Comparison of ENCODE assay signal across 20 mouse cellular contexts in the genomic region with DNA sequence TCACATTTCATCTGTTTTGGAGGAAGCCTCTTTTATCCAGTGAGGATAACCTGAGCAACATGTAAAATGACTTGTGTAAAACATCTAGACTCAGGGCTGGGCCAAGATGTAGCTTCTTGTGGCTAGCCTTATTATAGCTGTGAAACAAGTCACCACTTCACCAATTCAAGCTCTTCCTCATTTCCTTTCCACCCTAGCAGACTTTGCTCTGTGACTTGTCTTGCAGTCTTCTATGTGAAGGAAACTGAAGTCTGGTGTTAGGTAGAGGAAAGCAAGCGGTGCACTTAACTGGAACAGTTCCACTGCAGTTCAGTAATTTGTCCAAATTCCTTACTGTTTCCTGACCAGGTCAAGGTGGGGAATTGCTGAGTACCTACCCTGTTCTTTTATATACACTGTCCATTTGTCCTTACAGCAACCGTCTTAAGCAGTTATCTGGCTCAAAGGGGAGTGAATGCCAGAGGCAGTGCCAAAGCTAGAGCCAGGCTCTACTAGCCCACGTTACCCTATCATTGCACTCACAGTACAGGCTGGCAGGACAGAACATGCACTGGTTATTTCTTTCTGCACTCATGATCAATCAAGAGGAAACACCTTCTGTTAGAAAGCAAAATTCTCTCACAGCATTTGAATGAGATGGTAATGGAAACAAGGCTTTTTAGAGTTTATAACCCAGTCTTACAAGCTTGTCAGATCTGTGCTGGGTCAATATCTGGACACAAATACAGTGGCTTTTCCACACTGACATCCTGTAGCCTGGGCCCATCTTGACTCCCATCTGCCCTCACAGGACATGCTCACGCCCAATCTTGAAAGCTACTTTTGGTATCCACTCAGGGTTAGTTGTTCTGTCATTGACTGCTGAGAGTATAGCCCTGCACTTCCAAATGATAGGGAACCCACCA. TPM values are rescaled to one million over a fixed set of nuclear protein-coding genes. Genes with fewer than 3 reads are reported as not detected.
"Had no signal": no experiment of that assay in that cellular context is flagged by ENCODE, and none has a peak within 500 bp of the region (broad histone marks: within the 10 kb centered on the region; RNA-seq: fewer than 3 reads in every experiment).

No protein-coding gene starts in this region.

- H3K27me3 ChIP-seq: limb, embryonic 13.5 days; liver, embryonic 12.5 days; neural tube, embryonic 12.5 days; stomach, embryonic 15.5 days had no signal

- H3K4me1 ChIP-seq: limb, embryonic 13.5 days; midbrain, embryonic 10.5 days; neural tube, embryonic 12.5 days; stomach, embryonic 15.5 days had no signal

- H3K4me3 ChIP-seq: limb, embryonic 13.5 days; liver, embryonic 12.5 days; midbrain, embryonic 10.5 days; neural tube, embryonic 12.5 days; stomach, embryonic 15.5 days had no signal

- DNase-seq: kidney, adult 8-10 months; lung, embryonic 14.5 days; lung, postnatal 10 days; lung, postnatal 4 days; midbrain, embryonic 14.5 days; right cerebral cortex, postnatal 4 days; thymus, postnatal 4 days had no signal

- H3K27ac ChIP-seq: hindbrain, postnatal 0 days; limb, embryonic 13.5 days; liver, embryonic 12.5 days; midbrain, embryonic 10.5 days; neural tube, embryonic 12.5 days; stomach, embryonic 15.5 days had no signal

- H3K9me3 ChIP-seq: limb, embryonic 13.5 days; liver, embryonic 12.5 days; midbrain, embryonic 10.5 days; neural tube, embryonic 12.5 days; stomach, embryonic 15.5 days had no signal

- H3K9ac ChIP-seq: limb, embryonic 13.5 days; liver, embryonic 12.5 days; lung, embryonic 14.5 days; neural tube, embryonic 12.5 days; stomach, embryonic 15.5 days had no signal

RNA-seq across cellular contexts. Expression of a gene that starts 23.4 kb away (rescaled TPM):
- total RNA-seq: hindbrain, postnatal 0 days; layer of hippocampus, adult 8-10 months; layer of hippocampus, postnatal 25 days; left cerebral cortex, adult 8-10 months; left cerebral cortex, postnatal 36 days; megakaryocyte, adult 5-6 weeks; neutrophil, adult 5-6 weeks had no signal
- polyA plus RNA-seq: hindbrain, postnatal 0 days; kidney, embryonic 16.5 days; limb, embryonic 13.5 days; liver, embryonic 12.5 days; lung, embryonic 14.5 days; midbrain, embryonic 10.5 days; midbrain, embryonic 14.5 days; neural tube, embryonic 12.5 days had no signal

RNA-seq across cellular contexts. Expression of a gene that starts 42.0 kb away (rescaled TPM):
- total RNA-seq: layer of hippocampus, adult 8-10 months; megakaryocyte, adult 5-6 weeks; neutrophil, adult 5-6 weeks had no signal
